Mouse (Mus musculus) B cell, adult 2 months (primary cell): Measurements from ENCODE around the gene Rspry1.

Experiments used
- DNase-seq, 2 experiments: peaks; one replicate each; pipeline ENCODE4 v3.0.0; 2022

The Rspry1 gene

GRCm38 (mm10) chr8:94601607-94602385 is at the start of gene Rspry1, which contains the start of gene Fam192a:
TSS of gene Rspry1 (plus strand) at chr8:94601937.
TSS of gene Fam192a (minus strand) at chr8:94601997.
- peak; percentile 98 to 99 for DNase-seq

- DNase-seq: no peak
These were observed 49.0 kb upstream of the Rspry1 start for GRCm38 (mm10) chr8:94552696-94553095.

GRCm38 (mm10) chr8:94557281-94557680 is 44.5 kb upstream of the Rspry1 start:
- no peak for DNase-seq

GRCm38 (mm10) chr8:94561256-94561655 is 40.5 kb upstream of the Rspry1 start:
- no peak for DNase-seq

GRCm38 (mm10) chr8:94564421-94564820 is 37.3 kb upstream of the Rspry1 start:
- DNase-seq: no peak

- no peak for DNase-seq
These were observed 35.7 kb upstream of the Rspry1 start for GRCm38 (mm10) chr8:94566033-94566432.

- DNase-seq: no peak
These were observed 35.1 kb upstream of the Rspry1 start for GRCm38 (mm10) chr8:94566446-94567158.

GRCm38 (mm10) chr8:94567159-94567849 is 34.4 kb upstream of the Rspry1 start:
- no peak for DNase-seq

- no peak for DNase-seq
These were observed 33.6 kb upstream of the Rspry1 start for GRCm38 (mm10) chr8:94568098-94568497.

GRCm38 (mm10) chr8:94569419-94569818 is 32.3 kb upstream of the Rspry1 start:
- no peak for DNase-seq

GRCm38 (mm10) chr8:94571896-94572295 is 29.8 kb upstream of the Rspry1 start:
- no peak for DNase-seq

GRCm38 (mm10) chr8:94574159-94574907 is 27.4 kb upstream of the Rspry1 start:
- no peak for DNase-seq

GRCm38 (mm10) chr8:94575148-94575547 is 26.6 kb upstream of the Rspry1 start:
- no peak for DNase-seq

- DNase-seq: no peak
These were observed 19.8 kb upstream of the Rspry1 start for GRCm38 (mm10) chr8:94581820-94582483.

GRCm38 (mm10) chr8:94582569-94582968 is 19.2 kb upstream of the Rspry1 start:
- no peak for DNase-seq

- peak; percentile 15 to 30 for DNase-seq
These were observed 17.4 kb upstream of the Rspry1 start for GRCm38 (mm10) chr8:94584238-94584817.

- no peak for DNase-seq
These were observed 10.0 kb upstream of the Rspry1 start for GRCm38 (mm10) chr8:94591691-94592090.

- no peak for DNase-seq
These were observed 7.5 kb upstream of the Rspry1 start for GRCm38 (mm10) chr8:94594211-94594610.

GRCm38 (mm10) chr8:94600478-94600877 is 1.3 kb upstream of the Rspry1 start:
- DNase-seq: no peak

- no peak for DNase-seq
These were observed 617 bp upstream of the Rspry1 start for GRCm38 (mm10) chr8:94601034-94601606.

GRCm38 (mm10) chr8:94602471-94603131 is 864 bp downstream of the Rspry1 start:
- peak; percentile 15 to 21 for DNase-seq
